Mouse (Mus musculus) small intestine, adult 2 months (tissue): ENCODE data around the gene Stra6. TPM values are rescaled to one million over a fixed set of nuclear protein-coding genes. Genes with fewer than 3 reads are reported as not detected.

Experiments used
- H3K27ac ChIP-seq: fragments of 200-500 bp; 2 replicates; pipeline ENCODE4 v1.5.1; 2012; ENCODE audit warnings: low read depth, low read length, control low read depth, inconsistent platforms; ENCODE audit not compliant: insufficient read depth
- H3K27me3 ChIP-seq: fragments of 200-500 bp; 2 replicates; pipeline ENCODE4 v1.6.1; 2012; ENCODE audit warnings: mild to moderate bottlenecking, moderate library complexity, low read length, inconsistent platforms; ENCODE audit not compliant: control insufficient read depth, insufficient read depth
- H3K36me3 ChIP-seq: fragments of 200-500 bp; 2 replicates; pipeline ENCODE4 v1.6.1; 2012; ENCODE audit warnings: mild to moderate bottlenecking, low read length, control low read depth, inconsistent platforms; ENCODE audit not compliant: control insufficient read depth, insufficient read depth
- H3K4me1 ChIP-seq: fragments of 200-500 bp; 2 replicates; pipeline ENCODE4 v1.6.1; 2012; ENCODE audit warnings: low read length, inconsistent platforms, mixed read lengths; ENCODE audit not compliant: control insufficient read depth, insufficient read depth, insufficient read length
- H3K4me3 ChIP-seq: fragments of 200-500 bp; 2 replicates; pipeline ENCODE4 v1.5.1; 2012; ENCODE audit warnings: low read depth, mild to moderate bottlenecking, control low read depth, inconsistent platforms, low read length, moderate library complexity
- CTCF ChIP-seq: fragments of 200-500 bp; IDR thresholded peaks from 2 replicates; pipeline ENCODE4 v1.5.1; 2012; ENCODE audit warnings: low read depth, mild to moderate bottlenecking, control low read depth, inconsistent platforms, low read length, moderate library complexity, mixed read lengths; ENCODE audit not compliant: insufficient replicate concordance, insufficient read length; ENCODE audit errors: extremely low read depth
- POLR2A ChIP-seq: fragments of 200-500 bp; IDR thresholded peaks from 2 replicates; pipeline ENCODE4 v1.6.1; 2012; ENCODE audit warnings: low read depth, mild to moderate bottlenecking, control low read depth, inconsistent platforms, low read length, moderate library complexity
- WGBS: fragments of 180-500 bp; shearing (Covaris S2); methylation state at CpG from one replicate; pipeline ENCODE4 v1.1.7; 2018; 5-methylcytosine and 5-hydroxymethylcytosine counted together
- polyA plus RNA-seq: library from polyadenylated mRNA; depleted of rRNA; stranded (reverse); fragments of >200 nt; gene quantifications from 2 replicates; pipeline ENCODE4 v1.2.3, GENCODE M21; 2012

The Stra6 gene
- polyA plus RNA-seq, 1 experiment, result 1.7 TPM

- no peak for TF ChIP-seq CTCF
- TF ChIP-seq POLR2A, result no peak
- Histone ChIP-seq H3K36me3 (no peaks in the 10 kb centered on the region), H3K4me3 (peak overlapping the region; percentile 44), H3K27ac (peak overlapping the region; percentile 74), H3K4me1 (peaks cover 6% of the 10 kb centered on the region; the same call in 1 of the 2 replicates), H3K27me3 (no peaks in the 10 kb centered on the region)
- 33% methylated on average over 7 of the region's 7 CpGs for WGBS
These were observed 95.1 kb downstream of the Stra6 start for GRCm38 (mm10) chr9:58158541-58159311.

GRCm38 (mm10) chr9:58159855-58160254, 96.3 kb downstream of the Stra6 start:
- 35% methylated on average over 4 of the region's 4 CpGs for WGBS
- Histone ChIP-seq H3K36me3 (no peaks in the 10 kb centered on the region), H3K27ac (no peak overlapping the region), H3K4me3 (no peak overlapping the region), H3K27me3 (no peaks in the 10 kb centered on the region), H3K4me1 (peaks cover 6% of the 10 kb centered on the region; the same call in 1 of the 2 replicates)
- TF ChIP-seq POLR2A, result no peak
- TF ChIP-seq CTCF, result no peak

DNA sequence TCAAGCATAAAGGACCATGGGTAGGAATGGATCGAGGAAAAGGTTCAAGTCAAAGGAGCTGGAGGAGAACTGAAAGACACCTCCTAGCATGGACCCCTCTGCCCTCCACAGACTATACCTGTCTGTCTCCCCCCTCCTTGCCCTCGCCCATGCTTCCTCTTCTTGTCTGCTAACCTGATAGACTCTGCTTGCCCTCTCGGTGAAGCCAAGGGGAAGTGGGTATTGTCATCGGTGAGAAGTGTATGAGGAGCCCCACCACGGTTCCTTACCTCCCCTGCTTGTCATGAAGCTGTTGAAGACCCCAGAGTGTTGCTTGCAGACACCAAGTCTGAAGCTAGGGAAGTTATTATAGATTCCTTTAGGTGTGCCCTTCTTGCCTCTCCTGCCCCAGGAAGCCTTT, 96.7 kb downstream of the Stra6 start:
- no peaks in the 10 kb centered on the region for H3K27me3 ChIP-seq
- TF ChIP-seq POLR2A (no peak), CTCF (no peak)
- no peaks in the 10 kb centered on the region for H3K36me3 ChIP-seq
- no peak overlapping the region for H3K27ac ChIP-seq
- no peak overlapping the region for H3K4me3 ChIP-seq
- WGBS, result 68% methylated on average over 5 of the region's 5 CpGs
- H3K4me1 ChIP-seq, result peaks cover 6% of the 10 kb centered on the region; the same call in 1 of the 2 replicates

- no peaks in the 10 kb centered on the region for H3K27me3 ChIP-seq
- no peak overlapping the region for H3K4me3 ChIP-seq
- no peak overlapping the region for H3K27ac ChIP-seq
- TF ChIP-seq POLR2A (no peak), CTCF (no peak)
- 80% methylated on average over 3 of the region's 3 CpGs for WGBS
- H3K4me1 ChIP-seq, result peaks cover 4% of the 10 kb centered on the region; the same call in 1 of the 2 replicates
- H3K36me3 ChIP-seq, result no peaks in the 10 kb centered on the region
These were observed 98.6 kb downstream of the Stra6 start for GRCm38 (mm10) chr9:58162173-58162572.

DNA sequence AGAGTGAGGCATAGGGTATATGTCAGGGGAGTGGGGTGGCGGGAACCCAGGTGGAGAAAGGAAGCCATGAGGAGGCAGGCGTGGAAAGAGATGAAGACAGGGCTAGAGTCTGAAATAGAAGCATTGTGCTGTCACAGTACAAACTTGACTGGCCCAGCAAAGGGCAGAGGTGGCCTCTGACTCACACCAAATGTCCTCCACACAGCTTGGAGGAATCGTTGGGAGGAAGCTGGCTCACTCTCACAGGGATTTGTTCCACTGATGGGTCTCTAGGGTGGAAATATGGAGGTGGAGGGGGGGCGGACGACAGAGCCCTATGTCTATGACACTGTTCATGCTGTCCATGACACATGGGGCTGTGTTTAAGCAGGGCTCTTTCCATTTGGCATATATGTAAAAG, 99.6 kb downstream of the Stra6 start:
- no peaks in the 10 kb centered on the region for H3K27me3 ChIP-seq
- no peak overlapping the region for H3K27ac ChIP-seq
- WGBS, result 69% methylated on average over 5 of the region's 5 CpGs
- no peak overlapping the region for H3K4me3 ChIP-seq
- H3K4me1 ChIP-seq, result no peaks in the 10 kb centered on the region
- TF ChIP-seq POLR2A, result no peak
- TF ChIP-seq CTCF, result no peak
- H3K36me3 ChIP-seq, result no peaks in the 10 kb centered on the region

- no peaks in the 10 kb centered on the region for H3K4me1 ChIP-seq
These were observed 102.2 kb downstream of the Stra6 start for GRCm38 (mm10) chr9:58165779-58166178.

GRCm38 (mm10) chr9:58168880-58169279, 105.3 kb downstream of the Stra6 start:
- Histone ChIP-seq H3K4me1 (no peaks in the 10 kb centered on the region), H3K27ac (no peak overlapping the region), H3K36me3 (no peaks in the 10 kb centered on the region), H3K4me3 (no peak overlapping the region), H3K27me3 (no peaks in the 10 kb centered on the region; the same call in 1 of the 2 replicates)
- TF ChIP-seq CTCF (no peak), POLR2A (no peak)
- 84% methylated on average over 3 of the region's 3 CpGs for WGBS

More at GRCm38 (mm10) chr9:58165779-58166178, 102.2 kb downstream of the Stra6 start:
- no peaks in the 10 kb centered on the region for H3K27me3 ChIP-seq
- TF ChIP-seq POLR2A, result no peak
- no peak for TF ChIP-seq CTCF
- no peak overlapping the region for H3K4me3 ChIP-seq
- no peak overlapping the region for H3K27ac ChIP-seq
- H3K36me3 ChIP-seq, result no peaks in the 10 kb centered on the region
- WGBS, result 77% methylated on average over 1 of the region's 1 CpGs
